8 mouse cellular contexts compared by ENCODE assay signal in the genomic region with DNA sequence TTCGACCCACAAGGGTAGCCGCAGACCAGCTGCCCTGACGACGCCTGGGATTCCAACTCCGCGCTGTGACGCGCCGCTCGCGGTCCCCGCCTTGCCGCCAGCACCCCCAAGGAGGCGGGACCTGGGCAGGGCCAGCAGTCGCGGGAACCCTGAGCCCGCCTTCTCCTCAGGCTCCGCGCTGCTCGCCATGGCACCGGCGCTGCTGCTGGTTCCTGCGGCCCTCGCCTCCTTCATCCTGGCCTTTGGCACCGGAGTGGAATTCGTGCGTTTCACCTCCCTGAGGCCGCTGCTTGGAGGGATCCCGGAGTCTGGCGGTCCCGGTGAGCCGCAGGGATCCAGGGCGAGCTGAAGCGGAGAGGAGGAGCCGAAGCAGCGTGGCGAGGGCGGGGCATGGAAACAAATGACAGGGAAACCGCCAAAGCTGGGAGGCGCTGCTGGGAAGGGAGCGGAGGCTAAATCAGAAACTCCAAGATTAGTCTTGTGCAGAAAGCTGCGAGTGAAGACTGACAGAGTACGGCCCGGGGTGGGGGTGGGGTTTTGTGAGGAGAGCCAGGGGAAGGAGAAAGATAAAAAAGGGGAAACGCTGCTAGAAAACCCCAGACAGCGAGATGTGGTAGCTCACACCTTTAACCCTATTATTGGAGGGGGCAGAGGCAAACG. TPM values are rescaled to one million over a fixed set of nuclear protein-coding genes. Genes with fewer than 3 reads are reported as not detected.
DNase-seq lines count a peak whose midpoint lies in the region; ATAC-seq and TF ChIP-seq lines count a peak whose summit lies in the region.

A gene (plus strand): TSS at position 121 of the 660 bp plus-strand sequence.

- peak within 1 kb of the TSS; percentile 80 for H3K9ac ChIP-seq in forebrain, postnatal 0 days

- H3K36me3 ChIP-seq in forebrain, postnatal 0 days (ENCODE audit: insufficient read depth) = peaks cover 7% of the 10 kb centered on the region; the same call in 1 of the 2 replicates

- WGBS in cerebellum, adult 2 months = 1% methylated on average over 47 of the region's 47 CpGs
- WGBS in forebrain, postnatal 0 days = 2% methylated on average over 47 of the region's 47 CpGs

- H3K27me3 ChIP-seq in cerebellum, adult 2 months (ENCODE audit: control insufficient read depth, insufficient read depth, low read length) = no peaks in the 10 kb centered on the region
- no peaks in the 10 kb centered on the region for H3K27me3 ChIP-seq in forebrain, postnatal 0 days (ENCODE audit: insufficient read depth, low read length)

- peak; percentile 85 for DNase-seq in MEL-GATA-1-ER (ENCODE audit: extremely low read depth, low read depth)
- DNase-seq in cerebellum, adult 2 months = peak; percentile 91 to 94
- peak; percentile 94 for DNase-seq in forebrain, postnatal 0 days
- peak; percentile 92 for DNase-seq in heart, postnatal 4 days
- peak; percentile 86 for DNase-seq in layer of hippocampus, adult 9-11 months
- peak; percentile 91 for DNase-seq in lung, postnatal 14 days
- DNase-seq in ovary, postnatal 36 days (ENCODE audit: low spot score) = peak; percentile 90
- DNase-seq in thymus, postnatal 25 days = peak; percentile 88

- peak; percentile 95 for ATAC-seq in forebrain, postnatal 0 days

- no peaks in the 10 kb centered on the region for H3K9me3 ChIP-seq in forebrain, postnatal 0 days (ENCODE audit: low read length)

- H3K4me3 ChIP-seq in cerebellum, adult 2 months (replicated peaks; ENCODE audit: insufficient read depth, low read depth, low read length) = peak within 1 kb of the TSS; percentile 79
- peak within 1 kb of the TSS; percentile 76 for H3K4me3 ChIP-seq in forebrain, postnatal 0 days (ENCODE audit: low read depth, low read length)

- H3K4me1 ChIP-seq in cerebellum, adult 2 months (ENCODE audit: control insufficient read depth, insufficient read depth, low read length) = no peaks in the 10 kb centered on the region
- H3K4me1 ChIP-seq in forebrain, postnatal 0 days (ENCODE audit: insufficient read depth) = peaks cover 7% of the 10 kb centered on the region; the same call in 1 of the 2 replicates

- peak within 1 kb of the TSS; percentile 60 for H3K4me2 ChIP-seq in forebrain, postnatal 0 days (ENCODE audit: low read depth)

- H3K27ac ChIP-seq in cerebellum, adult 2 months (ENCODE audit: insufficient read depth, low read length) = peak within 1 kb of the TSS; percentile 31; the same call in 1 of the 2 replicates
- H3K27ac ChIP-seq in forebrain, postnatal 0 days (ENCODE audit: low read depth, low read length) = peak within 1 kb of the TSS; percentile 94

- peak; percentile 91 for TF ChIP-seq POLR2A in cerebellum, adult 2 months (IDR thresholded peaks at IDR 0.05; ENCODE audit: borderline replicate concordance, insufficient read depth, low read length)

- TF ChIP-seq CTCF in cerebellum, adult 2 months (IDR thresholded peaks at IDR 0.05; ENCODE audit: borderline replicate concordance, insufficient read depth, low read depth, low read length) = peak; percentile 25; the same call in 1 of the 2 replicates
- peak; percentile 70 for TF ChIP-seq CTCF in forebrain, postnatal 0 days (IDR thresholded peaks at IDR 0.05; ENCODE audit: low read depth)

RNA-seq across cellular contexts. Expression of the gene that starts here (rescaled TPM):
- 8.6 and 12.0 TPM in 2 replicates for polyA plus RNA-seq in cerebellum, adult 2 months (2012; rRNA removed)
- 6.1 and 9.7 TPM in 2 replicates for total RNA-seq in forebrain, postnatal 0 days (2014; rRNA removed)
- 13.1 and 15.6 TPM in 2 replicates for polyA plus RNA-seq in forebrain, postnatal 0 days (2015; fragmentation: Nextera tagmentation; extraction: Ambion mirVana)
- total RNA-seq in heart, postnatal 4 days (2021) = 10 to 100 TPM; 26.3 to 32.2 TPM

Comparison
In these comparisons a context has a peak if more than half of its experiments do, and no peak if none do; other contexts are left out.
1. Peak in every context shown above with its lines: DNase-seq, ATAC-seq, H3K4me3 ChIP-seq and H3K27ac ChIP-seq.